Mouse (Mus musculus) megakaryocyte progenitor cell, adult 5-6 weeks (primary cell): Measurements from ENCODE around the gene Scel. TPM values are rescaled to one million over a fixed set of nuclear protein-coding genes. Genes with fewer than 3 reads are reported as not detected.
"Not testable (repeated sequence)": the region's sequence is repeated elsewhere in the genome, so short reads cannot be mapped to it uniquely, and the experiment has no call there.

Experiments used
- ATAC-seq: replicated peaks from 2 replicates; pipeline ENCODE4 v1.8.0; 2016; ENCODE audit warnings: mild to moderate bottlenecking, moderate TSS enrichment, inconsistent platforms; ENCODE audit not compliant: poor library complexity
- total RNA-seq, 2 experiments: library from RNA; stranded (forward) in 1 of 2; stranded (reverse) in 1 of 2; fragments of 157-497, 149-512 nt in 1 of 2; fragments of 200-1000 nt in 1 of 2; gene quantifications; 2 replicates each; pipeline versions ENCODE4 v1.2.3 to v1.2.4; 2015 to 2017

The Scel gene
- not detected in 2 replicates for total RNA-seq (2015)
- total RNA-seq (2017): not detected in 2 replicates

- ATAC-seq: peak; percentile 72
These were observed at the start of gene Scel for GRCm38 (mm10) chr14:103512802-103513472. Scel (plus strand) TSS chr14:103513342.

GRCm38 (mm10) chr14:103468691-103469463, 44.3 kb upstream of the Scel start:
- ATAC-seq: 0 out of 2 replicates have a peak, but pooled peaks have one; percentile 21

DNA sequence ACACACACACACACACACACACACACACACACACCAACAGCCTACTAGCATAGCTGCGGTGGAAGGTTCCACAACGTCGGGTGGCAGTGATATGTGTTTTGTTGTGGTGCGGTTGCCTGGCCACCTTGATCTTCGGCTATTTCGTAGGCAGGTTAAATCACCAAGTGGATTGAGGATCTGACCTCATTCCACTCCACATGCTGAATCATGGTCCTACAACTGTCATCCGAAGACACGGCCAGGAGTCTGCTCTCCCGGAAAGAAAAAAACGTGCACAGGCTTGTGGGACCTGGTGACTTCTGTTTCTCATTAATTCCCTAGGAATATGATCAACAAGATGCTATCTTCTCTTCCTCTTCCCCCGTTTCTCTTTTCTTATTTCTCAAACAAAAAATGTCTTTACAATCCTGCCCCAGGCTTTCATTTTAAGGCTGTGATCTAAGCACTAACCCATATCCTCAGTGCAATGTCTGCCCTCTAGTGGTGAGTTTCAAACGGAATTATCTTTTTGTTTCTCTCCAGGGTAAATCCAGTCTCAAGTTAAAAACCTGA, 43.6 kb upstream of the Scel start:
- ATAC-seq: peak; percentile 96

DNA sequence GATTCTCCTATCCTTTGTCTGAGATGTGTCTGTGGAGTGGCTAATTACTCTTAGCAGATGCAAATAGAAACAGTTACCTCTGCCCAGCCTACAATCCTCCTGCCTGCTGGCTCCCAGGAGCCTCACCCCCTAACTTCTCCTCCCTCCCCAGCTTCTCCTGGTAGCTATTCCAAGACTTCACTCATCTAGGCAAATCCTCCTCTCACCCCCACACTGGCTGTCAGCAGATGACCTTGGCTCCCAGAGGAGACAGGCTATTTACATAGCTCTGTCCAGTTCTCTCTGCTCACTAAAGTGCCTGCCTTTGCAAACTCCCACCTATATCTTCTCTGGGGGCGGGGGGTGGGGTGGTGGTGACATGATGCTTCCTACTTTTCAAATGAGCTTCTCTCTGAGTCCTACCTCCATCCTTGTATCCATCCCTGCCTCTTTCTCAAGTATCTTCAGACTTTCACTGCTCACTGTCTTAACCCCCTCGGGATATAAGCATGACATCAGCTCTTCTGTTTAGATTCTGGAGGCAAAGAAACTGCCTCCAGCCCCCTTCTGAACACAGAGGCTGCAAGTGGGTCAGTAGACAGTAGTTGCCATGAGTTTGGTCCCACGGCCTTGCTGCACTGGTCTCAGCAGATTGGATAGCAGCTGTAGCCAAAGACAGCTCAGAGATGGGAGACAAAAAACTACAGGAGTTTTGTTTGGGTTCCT, 41.9 kb upstream of the Scel start:
- no peak for ATAC-seq

DNA sequence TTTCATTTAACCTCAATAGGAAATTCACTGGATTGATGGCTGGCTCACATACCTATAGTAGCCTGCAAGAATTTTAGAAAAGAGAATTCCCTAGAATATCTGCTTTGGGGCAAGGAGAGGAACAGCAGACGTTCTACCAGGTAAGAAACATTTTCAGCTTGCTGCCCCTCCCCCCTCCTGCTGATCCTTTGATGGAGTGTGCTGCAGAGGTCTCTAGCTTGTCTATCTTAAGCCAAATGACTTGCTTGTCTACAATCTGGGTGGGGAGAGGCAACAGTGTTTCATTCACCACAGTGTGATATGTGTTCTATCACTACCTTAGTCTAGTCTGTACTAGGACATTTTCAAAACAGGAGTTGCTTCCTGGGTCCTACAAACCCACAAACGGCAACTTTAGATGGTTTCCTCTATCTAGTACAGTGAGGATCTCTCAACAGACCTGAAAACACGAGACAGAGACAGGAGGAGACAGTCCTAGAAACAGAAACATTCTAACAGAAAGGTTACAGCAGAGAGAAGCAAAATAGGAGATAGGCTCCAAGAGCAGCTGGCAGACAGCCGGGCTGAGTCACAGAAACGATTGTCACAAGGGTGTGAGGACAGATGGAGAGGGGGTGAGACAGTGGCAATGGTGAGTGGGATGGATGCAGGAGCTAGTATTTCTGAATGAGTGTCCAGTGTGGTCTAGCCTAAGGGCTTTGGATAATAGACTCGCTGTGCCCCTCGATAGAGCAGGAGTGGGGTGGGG, 41.2 kb upstream of the Scel start:
- ATAC-seq: no peak

- no peak for ATAC-seq
These were observed 40.6 kb upstream of the Scel start for GRCm38 (mm10) chr14:103472554-103472905.

DNA sequence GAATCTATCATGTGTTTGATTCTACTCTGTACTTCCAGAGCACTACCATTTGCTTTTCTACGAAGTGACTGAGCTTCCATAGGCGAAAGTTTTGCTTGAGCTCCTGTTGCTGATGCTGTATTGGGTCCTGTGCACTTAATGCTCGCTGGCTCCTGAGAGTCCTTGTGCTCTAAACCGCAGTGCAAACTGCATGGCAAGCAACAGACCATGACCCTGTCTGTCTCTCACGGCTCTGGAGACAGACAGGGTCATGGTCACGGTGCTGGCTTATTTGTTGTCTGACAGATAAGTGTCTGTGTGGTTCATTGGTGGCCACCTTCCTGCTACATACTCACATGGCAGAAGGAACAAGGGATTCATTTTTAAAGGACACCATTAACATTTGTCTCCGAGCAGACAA, 37.8 kb upstream of the Scel start:
- no peak for ATAC-seq

- ATAC-seq: not testable (repeated sequence)
These were observed 36.9 kb upstream of the Scel start for GRCm38 (mm10) chr14:103476232-103476631.

- ATAC-seq: peak; percentile 77
These were observed 35.9 kb upstream of the Scel start for GRCm38 (mm10) chr14:103477281-103477680.

- ATAC-seq: peak; percentile 84
These were observed 35.2 kb upstream of the Scel start for GRCm38 (mm10) chr14:103477959-103478358.

DNA sequence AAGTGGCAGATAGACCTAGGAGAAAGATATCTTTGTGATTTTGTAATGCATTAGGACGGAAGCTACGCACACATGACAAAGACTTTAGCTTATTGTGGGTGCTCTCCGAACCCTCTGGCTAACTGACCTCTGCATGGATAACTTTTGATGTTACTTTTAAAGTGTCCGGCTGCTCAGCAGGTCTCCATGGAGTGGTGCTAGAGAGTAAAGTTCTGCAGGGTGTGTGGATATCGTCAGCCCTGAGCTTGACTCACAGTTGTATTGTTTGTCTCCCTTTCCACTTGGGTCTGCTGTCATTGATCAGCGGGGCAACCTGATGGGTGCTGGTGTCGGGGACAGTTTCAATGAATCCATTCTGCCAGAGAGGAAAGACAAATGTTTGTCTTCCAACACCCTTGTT, 33.7 kb upstream of the Scel start:
- ATAC-seq: no peak

DNA sequence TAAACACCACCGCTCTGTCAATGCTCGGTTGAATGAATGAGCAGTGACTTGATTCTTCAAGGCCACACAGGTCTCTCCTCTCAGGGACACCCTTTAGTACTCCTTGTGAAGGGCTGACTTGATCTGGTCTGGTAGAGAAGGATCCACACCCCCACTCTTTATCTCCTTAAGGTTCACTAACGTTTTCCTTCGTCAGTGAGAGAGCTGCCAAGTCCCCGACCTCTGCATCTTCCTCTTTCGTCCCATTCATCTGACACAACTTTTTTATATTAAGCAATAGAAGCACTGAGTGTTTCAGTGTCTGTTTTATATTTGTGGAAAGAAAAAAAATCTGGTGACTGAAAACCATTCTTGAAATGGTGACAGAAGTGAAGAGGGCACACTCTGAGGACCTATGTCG, 31.6 kb upstream of the Scel start:
- peak; percentile 56 for ATAC-seq

- ATAC-seq: no peak
These were observed 27.5 kb upstream of the Scel start for GRCm38 (mm10) chr14:103485671-103486070.

DNA sequence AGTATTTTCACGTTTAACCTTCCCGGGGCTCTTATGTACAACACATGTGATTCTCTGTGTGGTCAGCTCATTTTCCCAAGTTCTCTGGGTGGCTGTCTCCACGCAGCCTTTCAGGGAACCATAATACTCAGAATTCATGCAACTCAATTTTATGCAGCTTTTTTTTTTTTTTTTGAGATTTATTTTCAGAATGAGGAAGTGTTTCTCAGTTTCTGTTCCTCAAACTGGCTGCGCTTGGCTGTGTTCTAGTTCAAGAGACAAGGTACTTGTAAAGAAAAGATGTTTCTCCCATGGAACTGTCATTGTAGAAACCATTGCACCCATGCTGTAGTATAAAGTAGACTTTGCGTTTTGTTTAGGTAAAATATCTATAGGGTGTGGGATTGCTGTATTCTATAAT, 26.2 kb upstream of the Scel start:
- ATAC-seq: peak; percentile 79

GRCm38 (mm10) chr14:103488659-103489058, 24.5 kb upstream of the Scel start:
- peak; percentile 69 for ATAC-seq

DNA sequence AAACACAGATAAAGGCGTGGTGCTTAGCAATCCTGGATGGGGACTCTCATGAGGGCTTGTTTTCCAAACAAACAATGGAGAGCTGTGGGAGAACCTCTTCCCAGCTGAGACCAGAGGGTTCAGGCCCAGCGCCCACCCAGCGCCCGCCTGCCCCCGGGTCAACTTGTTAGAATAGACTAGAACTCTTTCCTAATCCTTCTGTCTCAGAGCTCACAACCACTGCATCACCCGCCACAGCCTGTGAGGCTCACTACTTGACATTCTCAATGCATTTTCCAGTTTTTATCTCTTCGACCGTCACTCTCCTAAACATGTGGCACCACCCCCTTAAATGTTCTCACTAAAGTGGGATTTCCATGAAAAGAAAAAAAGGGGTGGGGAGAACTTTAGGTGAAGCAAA, 14.9 kb upstream of the Scel start:
- ATAC-seq: no peak

DNA sequence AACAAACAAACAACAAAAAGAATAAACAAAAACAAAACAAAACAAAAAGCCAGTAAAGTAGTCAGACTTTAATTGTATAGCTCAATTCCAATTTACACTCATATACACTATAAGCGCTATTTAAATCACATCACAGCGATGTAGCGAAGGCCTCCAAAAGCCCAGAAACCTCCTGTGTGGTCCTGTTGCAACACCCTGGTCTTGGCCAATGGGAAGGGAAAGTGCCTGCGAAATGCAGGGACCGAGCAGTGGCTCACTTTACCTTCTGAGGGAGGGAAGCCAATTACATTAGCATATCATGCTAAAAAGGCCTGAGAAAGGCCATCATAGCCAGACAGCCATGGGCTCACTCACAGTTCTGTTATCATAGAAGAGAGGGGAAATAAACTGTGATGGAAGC, 14.5 kb upstream of the Scel start:
- peak; percentile 57; the same call in 1 of the 2 replicates for ATAC-seq

GRCm38 (mm10) chr14:103499060-103499459, 14.1 kb upstream of the Scel start:
- ATAC-seq: no peak

DNA sequence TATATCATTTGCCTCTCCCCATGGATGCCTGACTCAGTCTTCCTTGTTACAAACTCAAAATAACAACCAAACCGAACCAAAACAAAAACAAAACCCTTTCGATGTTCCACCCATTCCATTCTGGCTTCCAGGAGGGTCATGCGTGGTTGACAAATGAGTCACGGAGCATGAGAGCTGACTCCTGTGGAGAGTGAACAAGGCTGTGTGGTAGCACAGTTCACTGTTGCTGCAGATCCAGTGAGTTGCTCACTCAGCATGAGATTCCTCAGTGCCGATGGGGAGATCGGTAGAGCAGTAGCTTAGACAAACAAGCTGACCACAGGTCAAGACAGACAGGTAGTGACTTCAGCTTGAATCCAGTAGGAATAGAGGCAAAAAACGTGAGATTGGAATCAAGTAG, 12.8 kb upstream of the Scel start:
- no peak for ATAC-seq

- no peak for ATAC-seq
These were observed 12.2 kb upstream of the Scel start for GRCm38 (mm10) chr14:103500941-103501340.

DNA sequence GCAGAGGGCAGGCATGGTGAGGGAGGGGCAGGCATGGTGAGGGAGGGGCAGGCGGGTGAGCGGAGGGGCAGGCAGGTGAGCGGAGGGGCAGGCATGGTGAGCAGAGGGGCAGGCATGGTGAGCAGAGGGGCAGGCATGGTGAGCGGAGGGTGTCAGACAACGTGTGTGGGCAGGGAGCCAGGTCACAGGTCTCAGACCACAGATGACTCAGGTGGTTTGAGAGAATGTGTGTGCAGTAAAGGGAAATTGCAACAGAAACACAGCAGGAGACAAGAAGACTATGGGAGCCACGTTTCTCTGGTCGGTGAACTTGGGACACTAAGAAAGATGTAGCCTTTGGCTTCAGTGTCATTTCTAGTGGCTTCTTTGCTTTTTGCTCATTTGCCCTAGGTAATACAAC, 8.6 kb upstream of the Scel start:
- ATAC-seq: peak; percentile 81
